Mouse (Mus musculus) C2C12 (cell line): ENCODE measurements around the gene Zfp69. TPM values are rescaled to one million over a fixed set of nuclear protein-coding genes. Genes with fewer than 3 reads are reported as not detected.

Source experiments
- H3K27me3 ChIP-seq: one replicate; pipeline ENCODE4 v1.6.1; 2011; ENCODE audit not compliant: control insufficient read depth, insufficient read depth, insufficient read length
- H3K36me3 ChIP-seq: one replicate; pipeline ENCODE4 v1.6.1; 2011; ENCODE audit not compliant: control insufficient read depth, insufficient read depth
- H3K4me3 ChIP-seq: one replicate; pipeline ENCODE4 v1.5.1; 2011; ENCODE audit warnings: mild to moderate bottlenecking, control low read depth; ENCODE audit not compliant: poor library complexity, insufficient read depth, severe bottlenecking
- H3K79me2 ChIP-seq: one replicate; pipeline ENCODE4 v1.6.1; 2011; ENCODE audit not compliant: control insufficient read depth, insufficient read depth
- H3K79me3 ChIP-seq: one replicate; pipeline ENCODE4 v1.6.1; 2011; ENCODE audit warnings: low read depth, control low read depth
- H3ac ChIP-seq: one replicate; pipeline ENCODE3; 2011; ENCODE audit warnings: low read depth; ENCODE audit not compliant: control insufficient read depth, insufficient read length
- CEBPB ChIP-seq: IDR thresholded peaks from one replicate; pipeline ENCODE4 v1.6.1; 2011; ENCODE audit warnings: low read depth, mild to moderate bottlenecking, control low read depth, moderate library complexity
- CTCF ChIP-seq: IDR thresholded peaks from one replicate; pipeline ENCODE4 v1.5.1; 2011; ENCODE audit not compliant: control insufficient read depth, insufficient read depth, insufficient read length
- FOSL1 ChIP-seq: IDR thresholded peaks from one replicate; pipeline ENCODE4 v1.8.0; 2011; ENCODE audit warnings: mild to moderate bottlenecking, low read length; ENCODE audit not compliant: poor library complexity, insufficient read depth, severe bottlenecking
- MAX ChIP-seq: IDR thresholded peaks from one replicate; pipeline ENCODE4 v1.6.1; 2011; ENCODE audit warnings: mild to moderate bottlenecking, control low read depth
- MYOD1 ChIP-seq: IDR thresholded peaks from one replicate; pipeline ENCODE4 v1.6.1; 2011; ENCODE audit warnings: low read depth; ENCODE audit not compliant: control insufficient read depth, insufficient read length
- MYOG ChIP-seq: IDR thresholded peaks from one replicate; pipeline ENCODE4 v1.6.1; 2011; ENCODE audit not compliant: control insufficient read depth, insufficient read length; ENCODE audit errors: extremely low read depth
- USF1 ChIP-seq: IDR thresholded peaks from one replicate; pipeline ENCODE4 v1.6.1; 2011; ENCODE audit warnings: low read depth, mild to moderate bottlenecking, control low read depth, moderate library complexity
- polyA plus RNA-seq: library from polyadenylated mRNA; unstranded; fragments of >200 nt; fragmentation: generic; extraction: Trizol; gene quantifications from one replicate; pipeline ENCODE4 v1.2.1, GENCODE M21; 2012; ENCODE audit warnings: missing spikeins

Zfp69 gene
- polyA plus RNA-seq, 1 experiment: 1.1 TPM

- Histone ChIP-seq H3ac (no peak overlapping the region), H3K4me3 (no peak overlapping the region), H3K79me2 (no peaks in the 10 kb centered on the region), H3K79me3 (no peaks in the 10 kb centered on the region), H3K27me3 (peaks cover 3% of the 10 kb centered on the region), H3K36me3 (no peaks in the 10 kb centered on the region)
- no peak for TF ChIP-seq CEBPB
- TF ChIP-seq FOSL1: no peak
- no peak for TF ChIP-seq MYOD1
- TF ChIP-seq USF1: no peak
- no peak for TF ChIP-seq MAX
- no peak for TF ChIP-seq CTCF
- TF ChIP-seq MYOG: no peak
Observed at GRCm38 (mm10) chr4:120894584-120894983, 56.9 kb downstream of the Zfp69 start.

GRCm38 (mm10) chr4:120893656-120894401, 57.7 kb downstream of the Zfp69 start:
- Histone ChIP-seq H3K79me3 (no peaks in the 10 kb centered on the region), H3K4me3 (no peak overlapping the region), H3ac (no peak overlapping the region), H3K27me3 (peaks cover 3% of the 10 kb centered on the region), H3K36me3 (no peaks in the 10 kb centered on the region), H3K79me2 (no peaks in the 10 kb centered on the region)
- TF ChIP-seq MAX (no peak), CEBPB (no peak), CTCF (no peak), MYOG (no peak), MYOD1 (no peak), USF1 (no peak), FOSL1 (no peak)

DNA sequence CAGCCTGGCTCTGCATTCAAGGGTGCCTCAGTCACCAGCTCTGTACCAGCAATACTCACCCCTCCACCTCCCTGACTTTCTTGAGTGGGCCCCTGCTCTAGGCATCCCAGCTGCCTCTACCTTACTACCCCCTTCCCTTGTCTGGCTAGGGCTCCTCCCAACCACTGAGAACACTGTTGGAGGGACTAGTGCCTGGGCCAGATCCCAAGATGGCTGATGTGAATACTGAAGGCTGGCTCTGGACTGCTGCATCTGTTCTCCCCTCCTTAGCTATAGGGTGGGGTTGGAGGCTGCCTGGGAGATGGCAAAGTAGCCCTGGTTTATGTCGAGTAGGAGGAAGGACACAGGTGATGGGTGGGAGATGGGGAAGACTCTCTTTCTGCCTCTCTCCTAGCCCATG, 59.0 kb downstream of the Zfp69 start:
- Histone ChIP-seq H3K36me3 (no peaks in the 10 kb centered on the region), H3K79me2 (no peaks in the 10 kb centered on the region), H3ac (no peak overlapping the region), H3K27me3 (peaks cover 3% of the 10 kb centered on the region), H3K4me3 (no peak overlapping the region), H3K79me3 (no peaks in the 10 kb centered on the region)
- TF ChIP-seq USF1: no peak
- TF ChIP-seq CTCF: no peak
- TF ChIP-seq MYOG: no peak
- TF ChIP-seq MYOD1: no peak
- no peak for TF ChIP-seq CEBPB
- no peak for TF ChIP-seq MAX
- TF ChIP-seq FOSL1: no peak

DNA sequence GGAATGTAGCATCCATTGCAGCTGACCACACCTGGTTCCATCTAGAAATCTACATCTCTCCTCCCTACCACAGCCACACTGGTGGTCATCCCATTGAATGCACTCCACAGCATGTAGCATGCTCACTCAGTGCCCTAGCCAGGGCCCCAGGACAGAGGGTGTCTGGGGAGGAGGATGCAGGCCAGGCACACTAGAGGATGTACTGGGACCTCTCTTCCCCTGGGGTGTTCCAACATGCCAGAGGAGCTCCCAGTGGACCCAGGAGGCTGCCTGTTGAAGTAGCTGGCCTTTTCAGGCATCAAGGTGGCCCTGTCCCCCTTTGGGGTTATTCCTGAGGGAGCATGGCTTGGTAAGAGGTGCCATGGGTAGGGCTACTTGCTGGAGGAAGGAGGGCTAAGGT, 59.5 kb downstream of the Zfp69 start:
- Histone ChIP-seq H3ac (no peak overlapping the region), H3K79me2 (no peaks in the 10 kb centered on the region)

DNA sequence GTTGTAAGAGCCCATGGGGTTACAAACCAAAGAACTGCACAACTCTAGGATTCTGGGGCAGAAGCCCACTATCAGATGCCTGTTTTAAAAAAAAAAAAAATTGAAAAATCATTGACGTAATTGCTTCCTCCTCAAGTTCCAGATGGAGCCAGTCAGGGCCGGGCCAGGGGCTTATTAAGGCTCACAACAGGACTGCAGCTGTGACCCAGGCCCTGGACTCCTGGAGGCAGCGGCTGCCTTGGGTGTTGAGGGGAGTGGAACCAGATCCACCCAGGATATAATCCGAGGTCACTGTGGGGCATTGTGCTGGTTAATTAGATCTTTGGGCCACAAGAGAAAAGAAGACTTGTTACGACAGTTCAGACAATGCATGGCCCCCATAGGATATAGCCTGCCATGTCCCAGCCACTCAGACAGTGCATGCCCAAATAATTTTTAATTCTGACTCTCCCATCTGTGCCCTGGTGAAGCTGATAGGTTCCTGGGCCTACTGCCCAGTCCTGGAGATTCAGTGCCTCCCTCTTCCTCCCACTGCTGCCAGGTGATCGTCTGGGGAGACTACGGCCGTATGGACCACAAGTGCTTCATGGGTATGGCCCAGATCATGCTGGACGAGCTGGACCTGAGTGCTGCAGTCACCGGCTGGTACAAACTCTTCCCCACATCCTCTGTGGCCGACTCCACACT, 60.6 kb downstream of the Zfp69 start:
- Histone ChIP-seq H3K79me3 (no peaks in the 10 kb centered on the region), H3K4me3 (no peak overlapping the region), H3K27me3 (peaks cover 9% of the 10 kb centered on the region), H3K79me2 (no peaks in the 10 kb centered on the region), H3ac (no peak overlapping the region), H3K36me3 (no peaks in the 10 kb centered on the region)
- TF ChIP-seq FOSL1: no peak
- no peak for TF ChIP-seq USF1

More for the DNA sequence above, 59.5 kb downstream of the Zfp69 start:
- H3K79me3 ChIP-seq: no peaks in the 10 kb centered on the region
- TF ChIP-seq CTCF (no peak), MYOD1 (no peak), MAX (no peak), USF1 (no peak), FOSL1 (no peak), MYOG (no peak), CEBPB (no peak)
- no peak overlapping the region for H3K4me3 ChIP-seq
- H3K36me3 ChIP-seq: no peaks in the 10 kb centered on the region
- H3K27me3 ChIP-seq: peaks cover 3% of the 10 kb centered on the region
